Mouse (Mus musculus) bone marrow, adult 2 months (tissue): ENCODE measurements at regions not wholly inside any gene's neighbourhood (a gene's known extent, or its start where the extent isn't known, plus 50 kb on each side); places are given as distances from the start of the nearest gene placed in this dataset.
A peak's percentile ranks its signal among the peaks of the same experiment; 100 is the strongest.

Experiments used
- H3K27ac ChIP-seq: fragments of 200-500 bp; 2 replicates; pipeline ENCODE4 v1.5.1; 2012; ENCODE audit warnings: low read depth, mild to moderate bottlenecking, control low read depth, inconsistent platforms, low read length; ENCODE audit not compliant: control insufficient read depth, poor library complexity, insufficient read depth
- H3K4me1 ChIP-seq: fragments of 200-500 bp; 2 replicates; pipeline ENCODE4 v1.6.1; 2011; ENCODE audit warnings: low read length; ENCODE audit not compliant: control insufficient read depth, insufficient read depth
- H3K4me3 ChIP-seq: fragments of 200-500 bp; replicated peaks from 2 replicates; pipeline ENCODE3; 2011; ENCODE audit warnings: mild to moderate bottlenecking, low read depth, low read length, control low read depth; ENCODE audit not compliant: control insufficient read depth
- CTCF ChIP-seq: fragments of 200-500 bp; IDR thresholded peaks from 2 replicates; pipeline ENCODE4 v1.5.1; 2011; ENCODE audit warnings: low read length, control low read depth; ENCODE audit not compliant: control insufficient read depth, insufficient read depth
- POLR2A ChIP-seq: fragments of 200-500 bp; IDR thresholded peaks from 2 replicates; pipeline ENCODE4 v1.6.1; 2011; ENCODE audit warnings: low read depth, mild to moderate bottlenecking, control low read depth, low read length, borderline replicate concordance; ENCODE audit not compliant: control insufficient read depth
- WGBS: fragments of 180-500 bp; shearing (Covaris S2); methylation state at CpG from one replicate; pipeline ENCODE4 v1.1.7; 2018; 5-methylcytosine and 5-hydroxymethylcytosine counted together

DNA sequence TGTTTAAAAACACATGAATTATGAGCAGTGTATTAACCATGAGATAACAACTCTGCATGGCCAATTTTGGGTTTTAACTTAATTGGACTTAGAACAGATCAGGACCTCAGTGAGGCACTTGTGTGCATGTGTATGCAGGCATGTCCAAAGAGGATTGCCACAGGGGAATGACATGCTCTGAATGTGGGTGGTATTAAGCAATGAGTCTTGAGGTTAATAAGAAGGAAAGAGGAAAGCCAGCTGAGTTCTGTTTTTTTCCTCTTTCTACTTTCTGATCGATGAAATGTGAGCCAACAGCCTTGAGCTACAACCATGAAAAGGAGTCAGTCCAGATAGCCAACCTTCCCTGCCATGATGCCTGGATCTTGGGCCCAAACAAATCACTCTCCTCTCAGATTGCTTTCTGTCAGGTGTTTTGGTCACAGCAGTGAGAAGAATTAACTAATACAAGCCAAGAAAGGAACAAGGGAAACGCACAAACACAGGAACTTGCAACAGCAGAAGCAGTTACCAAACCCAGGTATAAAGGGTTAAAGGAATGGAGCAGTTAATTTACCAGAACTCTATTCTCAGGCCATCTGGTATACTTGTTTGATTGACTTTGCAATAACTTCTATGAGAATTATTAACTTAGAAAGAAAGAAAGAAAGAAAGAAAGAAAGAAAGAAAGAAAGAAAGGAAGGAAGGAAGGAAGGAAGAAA lies 243.3 kb upstream of the Mmadhc start:
- 18% methylated on average over 2 of the region's 2 CpGs for WGBS
- no peaks in the 10 kb centered on the region; the same call in 1 of the 2 replicates for H3K4me1 ChIP-seq
- H3K4me3 ChIP-seq, result peak overlapping the region; percentile 60
- H3K27ac ChIP-seq, result peak overlapping the region; percentile 45; the same call in 1 of the 2 replicates
- no peak for TF ChIP-seq POLR2A
- TF ChIP-seq CTCF, result no peak

DNA sequence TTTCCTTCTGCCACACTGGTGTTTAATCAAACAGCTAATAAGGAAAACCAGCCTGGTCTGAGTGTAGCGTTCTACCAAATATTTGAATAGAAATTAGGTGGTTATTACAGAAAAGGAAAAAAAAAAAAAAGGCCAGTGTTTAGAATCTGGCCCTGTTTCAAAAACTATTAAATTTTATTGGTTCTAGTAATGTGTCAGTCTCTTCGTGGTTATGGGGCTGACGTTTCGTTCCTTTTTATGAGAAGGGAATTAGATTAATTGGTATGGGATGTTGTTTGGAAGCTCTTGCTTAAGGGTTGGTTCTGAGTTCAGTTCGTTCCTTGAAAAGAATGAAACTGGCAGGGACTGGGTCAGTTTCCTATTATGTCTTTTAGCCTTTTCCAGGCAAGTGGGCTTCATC lies 241.5 kb upstream of the Mmadhc start:
- no peak overlapping the region for H3K4me3 ChIP-seq
- H3K4me1 ChIP-seq, result no peaks in the 10 kb centered on the region; the same call in 1 of the 2 replicates
- 50% methylated on average over 5 of the region's 5 CpGs for WGBS
- no peak overlapping the region for H3K27ac ChIP-seq
- no peak for TF ChIP-seq CTCF
- no peak for TF ChIP-seq POLR2A

DNA sequence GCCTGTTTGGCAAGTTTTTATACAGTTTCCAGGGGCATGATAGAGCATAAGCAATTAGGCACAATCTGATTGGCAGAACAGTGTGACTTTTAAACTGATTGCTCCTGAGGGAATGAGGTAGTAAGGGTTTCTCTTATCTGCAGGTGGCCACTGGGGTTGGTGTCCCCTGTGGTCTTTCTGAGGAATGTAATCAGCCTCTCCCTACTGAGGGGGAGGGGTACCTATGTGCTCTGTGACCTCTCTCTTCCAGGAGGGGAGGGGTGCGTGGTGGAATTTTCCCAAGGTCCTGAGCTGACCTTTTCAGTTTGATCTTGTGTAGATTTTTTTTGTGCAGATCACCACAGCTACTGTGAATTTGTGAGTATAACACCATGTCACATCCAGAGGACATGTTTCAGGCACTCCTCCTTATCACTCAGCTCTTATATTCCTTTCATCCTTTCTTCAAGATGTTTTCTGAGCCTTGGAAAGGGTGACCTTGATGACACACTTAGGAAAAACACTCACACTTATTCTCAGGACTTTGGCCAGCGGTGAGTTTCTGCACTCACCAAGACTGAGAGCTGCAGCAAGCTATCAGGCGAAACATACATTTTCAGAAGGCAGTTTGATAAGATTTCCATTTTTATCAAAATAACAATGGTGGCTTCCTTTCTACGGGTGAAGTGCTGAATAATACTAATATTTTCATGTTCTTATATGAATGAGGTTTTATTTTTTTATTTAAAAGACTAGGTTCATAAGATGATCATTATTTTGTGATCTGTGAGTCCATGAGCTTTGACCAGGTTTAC lies 238.7 kb upstream of the Mmadhc start:
- TF ChIP-seq POLR2A (no peak), CTCF (no peak)
- Histone ChIP-seq H3K27ac (no peak overlapping the region), H3K4me3 (no peak overlapping the region), H3K4me1 (no peaks in the 10 kb centered on the region; the same call in 1 of the 2 replicates)
- 76% methylated on average over 4 of the region's 4 CpGs for WGBS

DNA sequence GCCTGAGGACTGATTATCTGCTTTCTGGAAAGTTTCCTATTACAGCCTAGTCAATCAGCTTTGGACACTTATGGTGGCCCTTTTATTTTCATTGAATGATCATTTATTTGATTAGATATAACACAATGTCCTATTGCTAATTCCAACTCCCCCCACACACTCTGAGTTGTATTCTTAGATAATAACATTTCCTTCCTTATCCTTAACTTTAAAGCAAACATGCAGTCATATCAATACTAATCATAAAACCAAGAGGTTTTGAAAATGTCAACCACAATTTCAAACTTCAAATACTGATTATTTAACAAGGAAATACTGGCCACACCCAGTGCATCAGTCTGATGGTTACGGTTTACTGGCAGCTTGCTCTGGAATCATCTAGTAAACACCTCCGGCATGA lies 237.1 kb upstream of the Mmadhc start:
- H3K4me1 ChIP-seq, result no peaks in the 10 kb centered on the region
- H3K27ac ChIP-seq, result no peak overlapping the region
- H3K4me3 ChIP-seq, result no peak overlapping the region
- TF ChIP-seq CTCF, result no peak
- no peak for TF ChIP-seq POLR2A
- 70% methylated on average over 2 of the region's 2 CpGs for WGBS

- TF ChIP-seq POLR2A, result no peak
- TF ChIP-seq CTCF, result no peak
- H3K4me3 ChIP-seq, result no peak overlapping the region
Observed at GRCm38 (mm10) chr2:50527425-50527824, 230.8 kb upstream of the Mmadhc start.

GRCm38 (mm10) chr2:50524838-50525615 lies 228.4 kb upstream of the Mmadhc start:
- Histone ChIP-seq H3K27ac (no peak overlapping the region), H3K4me1 (no peaks in the 10 kb centered on the region), H3K4me3 (no peak overlapping the region)
- WGBS, result 74% methylated on average over 10 of the region's 10 CpGs
- TF ChIP-seq CTCF, result no peak
- TF ChIP-seq POLR2A, result no peak

More at GRCm38 (mm10) chr2:50527425-50527824, 230.8 kb upstream of the Mmadhc start:
- Histone ChIP-seq H3K4me1 (no peaks in the 10 kb centered on the region), H3K27ac (no peak overlapping the region)

GRCm38 (mm10) chr2:50520169-50520568 lies 223.6 kb upstream of the Mmadhc start:
- Histone ChIP-seq H3K27ac (no peak overlapping the region), H3K4me1 (no peaks in the 10 kb centered on the region), H3K4me3 (no peak overlapping the region)
- WGBS, result 90% methylated on average over 8 of the region's 8 CpGs
- TF ChIP-seq POLR2A (no peak), CTCF (no peak)

- 24% methylated on average over 1 of the region's 1 CpGs for WGBS
- Histone ChIP-seq H3K4me1 (no peaks in the 10 kb centered on the region), H3K27ac (no peak overlapping the region; the same call in 1 of the 2 replicates), H3K4me3 (no peak overlapping the region)
- TF ChIP-seq CTCF (no peak), POLR2A (no peak)
Observed at GRCm38 (mm10) chr2:50519129-50519504, 222.5 kb upstream of the Mmadhc start.
